Mouse (Mus musculus) liver, adult 2 months (tissue): ENCODE results near the gene Cdk5r1.

Experiments used
- CTCF ChIP-seq: fragments of 200-500 bp; IDR thresholded peaks from 2 replicates; pipeline ENCODE4 v1.5.1; 2011; ENCODE audit warnings: low read depth, low read length, control low read depth
- POLR2A ChIP-seq: fragments of 200-500 bp; IDR thresholded peaks from 2 replicates; pipeline ENCODE4 v1.6.1; 2011; ENCODE audit warnings: low read length, control low read depth; ENCODE audit not compliant: insufficient read depth; ENCODE audit errors: extremely low read depth

DNA sequence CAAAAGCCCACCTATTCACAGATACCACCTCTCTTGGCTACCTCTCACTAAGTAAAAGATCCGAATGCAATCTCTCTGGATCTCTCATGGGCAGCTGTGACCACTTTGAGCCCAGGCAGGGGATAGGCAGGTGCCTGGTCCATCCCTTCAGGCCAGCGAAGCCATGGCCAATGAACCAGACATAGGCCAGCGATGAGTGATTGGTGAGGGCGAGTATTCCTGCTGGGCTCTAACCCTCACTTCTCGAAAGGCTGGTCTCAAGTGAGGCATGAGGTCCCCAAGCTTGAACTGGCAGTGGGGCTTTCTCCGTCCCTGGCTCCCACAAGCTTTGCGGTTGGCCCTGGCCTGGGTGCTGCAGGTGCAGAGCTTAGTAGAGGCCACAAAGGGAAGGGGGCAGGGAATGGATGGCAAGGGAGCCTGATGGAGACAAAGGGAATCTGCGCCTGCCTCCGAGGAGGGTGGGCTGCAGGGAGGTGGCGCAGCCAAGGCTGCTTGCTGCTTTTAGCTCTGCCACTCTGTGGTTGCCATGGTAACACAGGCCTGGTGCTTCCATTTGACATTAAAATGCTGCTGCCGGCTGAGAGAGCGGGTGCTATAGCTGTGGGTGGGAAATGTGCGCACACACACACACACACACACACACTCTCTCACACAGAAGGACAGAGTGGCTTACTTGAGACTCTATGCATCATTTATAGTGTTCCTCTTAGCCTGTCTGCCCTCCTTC is 27.1 kb downstream of the Cdk5r1 start:
- TF ChIP-seq CTCF (no peak), POLR2A (no peak)
